Mouse (Mus musculus): ENCODE measurements around the gene Ror2. TPM values are rescaled to one million over a fixed set of nuclear protein-coding genes. Genes with fewer than 3 reads are reported as not detected.

Gene Ror2
- polyA plus RNA-seq, 1 experiment from 2014 or later, result 11.7 TPM

DNA sequence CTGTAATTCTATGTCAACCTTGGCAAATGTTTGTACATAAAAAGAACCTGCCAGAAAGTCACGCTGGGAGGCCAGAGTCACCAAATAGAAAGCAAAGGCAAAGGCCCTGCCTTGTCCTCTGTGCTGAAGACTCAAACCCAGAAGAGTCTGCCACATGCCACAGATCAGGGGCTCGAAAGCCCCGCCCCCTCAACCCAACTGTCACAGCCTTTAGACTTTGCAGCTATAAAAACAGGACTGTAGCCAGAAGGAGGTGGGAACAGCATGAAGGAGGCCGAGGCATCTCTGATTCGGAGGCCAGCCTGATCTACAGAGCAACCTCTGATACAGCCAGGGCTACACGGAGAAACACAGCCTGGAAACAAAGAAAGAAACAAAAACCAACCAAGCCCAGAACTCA, 37.8 kb downstream of the Ror2 start:
- no peaks in the 10 kb centered on the region for H3K36me3 ChIP-seq
- H3K27ac ChIP-seq (replicated peaks), result no peak overlapping the region
- H3K4me2 ChIP-seq (replicated peaks), result no peak overlapping the region
- no peak overlapping the region for H3K4me3 ChIP-seq
- WGBS, result 70% methylated on average over 6 of the region's 6 CpGs
- H3K27me3 ChIP-seq, result no peaks in the 10 kb centered on the region
- H3K9ac ChIP-seq (replicated peaks), result no peak overlapping the region
- H3K9me3 ChIP-seq, result no peaks in the 10 kb centered on the region
- no peak for ATAC-seq (ENCODE audit: low FRiP score, low read depth)
- peaks cover 8% of the 10 kb centered on the region; the same call in 1 of the 2 replicates for H3K4me1 ChIP-seq

DNA sequence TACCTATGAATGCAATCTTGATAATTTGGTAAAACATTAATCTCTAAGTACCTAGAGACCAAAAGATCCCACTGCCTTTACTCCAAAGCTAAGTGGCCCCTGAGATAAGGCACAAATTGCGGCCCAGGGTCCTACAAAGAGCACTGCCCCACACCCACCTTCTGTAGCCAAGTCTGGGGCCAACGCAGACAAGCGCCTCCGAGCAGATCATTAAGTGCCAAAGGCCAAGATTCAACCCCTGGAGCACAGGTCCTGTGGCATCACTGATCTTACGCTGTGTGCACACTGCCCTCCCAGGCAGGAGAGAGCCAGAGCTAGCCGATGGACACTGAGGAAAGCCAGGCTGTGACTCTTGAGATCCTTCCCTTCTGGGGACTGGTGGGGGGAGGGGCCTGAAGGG, 38.7 kb downstream of the Ror2 start:
- Histone ChIP-seq H3K27me3 (no peaks in the 10 kb centered on the region), H3K27ac (replicated peaks) (no peak overlapping the region), H3K36me3 (no peaks in the 10 kb centered on the region), H3K4me3 (no peak overlapping the region), H3K4me1 (peaks cover 8% of the 10 kb centered on the region; the same call in 1 of the 2 replicates), H3K9me3 (peaks cover 4% of the 10 kb centered on the region; the same call in 1 of the 2 replicates), H3K9ac (replicated peaks) (no peak overlapping the region), H3K4me2 (replicated peaks) (no peak overlapping the region)
- ATAC-seq (ENCODE audit: low FRiP score, low read depth), result no peak
- 77% methylated on average over 6 of the region's 6 CpGs for WGBS

DNA sequence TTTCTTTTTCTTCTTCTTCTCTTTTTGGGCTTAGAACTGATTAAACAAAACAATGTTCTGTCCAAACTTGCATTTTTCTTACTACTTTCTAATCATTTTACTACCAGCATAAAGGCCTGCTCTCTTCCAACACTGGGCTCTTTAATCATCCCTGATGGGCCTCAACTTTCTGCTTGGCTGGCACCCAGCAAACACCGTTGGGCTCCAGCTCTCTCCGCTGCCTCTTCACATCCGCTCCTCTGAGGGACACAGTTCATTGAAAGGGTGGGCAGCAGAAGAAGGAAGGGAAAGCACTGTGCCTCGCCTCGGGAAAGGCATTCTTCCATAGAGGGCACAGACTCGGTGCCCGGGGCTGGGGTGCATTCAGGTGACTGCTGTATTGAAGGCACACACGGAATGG, 41.8 kb downstream of the Ror2 start:
- no peak for ATAC-seq (ENCODE audit: low FRiP score, low read depth)
- no peak overlapping the region for H3K4me3 ChIP-seq
- H3K9me3 ChIP-seq, result peaks cover 9% of the 10 kb centered on the region
- H3K27ac ChIP-seq (replicated peaks), result no peak overlapping the region
- H3K36me3 ChIP-seq, result no peaks in the 10 kb centered on the region
- H3K9ac ChIP-seq (replicated peaks), result no peak overlapping the region
- 86% methylated on average over 8 of the region's 8 CpGs for WGBS
- no peaks in the 10 kb centered on the region for H3K27me3 ChIP-seq
- H3K4me2 ChIP-seq (replicated peaks), result no peak overlapping the region
- peaks cover 7% of the 10 kb centered on the region; the same call in 1 of the 2 replicates for H3K4me1 ChIP-seq

DNA sequence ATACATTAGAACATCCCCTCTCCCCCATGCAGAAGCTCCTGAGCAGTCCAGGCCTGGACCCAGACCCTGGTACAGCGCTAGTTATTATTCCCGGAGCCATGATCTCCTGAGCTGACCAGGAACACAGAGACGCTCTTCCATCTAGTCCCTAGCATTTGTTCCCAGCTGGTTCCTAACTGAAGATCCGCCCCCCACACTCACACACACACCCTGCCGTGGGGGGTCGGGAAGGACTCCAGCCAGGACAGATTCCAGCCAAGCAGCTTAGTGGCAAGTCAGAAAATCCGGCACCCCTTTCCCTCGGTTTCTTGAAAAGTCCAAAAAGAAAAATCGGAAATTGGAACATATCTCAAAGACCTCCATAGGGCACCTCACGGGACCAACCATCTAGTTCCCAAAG, 48.5 kb downstream of the Ror2 start:
- WGBS, result 59% methylated on average over 10 of the region's 10 CpGs
- Histone ChIP-seq H3K27me3 (peaks cover 46% of the 10 kb centered on the region), H3K36me3 (no peaks in the 10 kb centered on the region), H3K27ac (replicated peaks) (no peak overlapping the region), H3K9ac (replicated peaks) (no peak overlapping the region), H3K4me2 (replicated peaks) (no peak overlapping the region), H3K4me1 (peaks cover 43% of the 10 kb centered on the region), H3K9me3 (peaks cover 7% of the 10 kb centered on the region; the same call in 1 of the 2 replicates), H3K4me3 (no peak overlapping the region)
- no peak for ATAC-seq (ENCODE audit: low FRiP score, low read depth)

DNA sequence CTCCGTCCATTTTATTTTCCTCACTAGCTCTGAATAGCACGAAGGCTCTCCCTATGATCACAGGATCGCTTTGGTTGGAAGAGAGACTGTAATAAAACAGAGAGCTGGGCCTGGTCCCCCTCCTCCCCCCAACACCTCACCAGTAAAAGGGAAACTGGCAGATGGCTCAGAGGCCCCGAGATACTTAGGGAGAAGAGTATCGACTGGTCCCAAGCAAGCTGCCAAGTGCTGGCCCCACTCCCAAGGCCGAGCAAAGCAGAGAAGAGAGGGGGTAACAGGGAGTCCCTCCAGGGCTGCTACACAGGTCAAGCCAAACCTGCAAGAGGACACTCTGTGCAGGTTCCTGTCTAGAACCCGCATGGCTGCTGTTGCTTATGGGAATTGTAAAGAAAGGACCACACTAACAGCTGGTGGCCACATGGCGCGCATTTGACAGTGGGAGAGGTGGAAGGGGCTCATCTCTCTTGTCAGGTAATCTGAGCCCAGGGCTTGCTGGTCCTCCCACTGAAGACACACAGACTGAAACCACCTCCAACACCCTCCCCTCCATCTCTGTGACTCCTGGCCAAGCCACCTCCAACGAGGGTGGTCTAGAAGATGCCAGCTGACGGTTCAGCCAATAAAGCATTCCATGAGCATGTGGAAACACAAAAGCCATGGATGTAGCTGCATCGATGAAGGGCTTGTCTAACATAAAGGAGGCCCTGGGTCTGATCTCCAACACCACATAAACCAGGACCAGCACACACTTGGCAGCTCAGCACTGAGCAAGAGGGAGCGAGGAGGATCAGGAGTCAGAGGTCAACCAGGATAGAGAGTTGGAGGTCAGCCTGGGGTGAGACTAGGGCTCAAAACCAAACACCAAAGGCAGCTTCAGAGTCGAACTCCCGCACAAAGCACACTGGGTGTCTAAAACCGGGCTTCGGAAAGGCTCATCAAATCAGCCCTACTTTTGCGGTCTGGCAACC, 49.2 kb downstream of the Ror2 start:
- Histone ChIP-seq H3K9me3 (peaks cover 5% of the 10 kb centered on the region; the same call in 1 of the 2 replicates), H3K4me1 (peaks cover 44% of the 10 kb centered on the region), H3K9ac (replicated peaks) (no peak overlapping the region), H3K4me3 (no peak overlapping the region), H3K36me3 (no peaks in the 10 kb centered on the region), H3K27ac (replicated peaks) (no peak overlapping the region), H3K4me2 (replicated peaks) (no peak overlapping the region), H3K27me3 (peaks cover 53% of the 10 kb centered on the region)
- 0 out of 2 replicates have a peak, but pooled peaks have one; percentile 18 for ATAC-seq (ENCODE audit: low FRiP score, low read depth)
- 27% methylated on average over 18 of the region's 18 CpGs for WGBS

DNA sequence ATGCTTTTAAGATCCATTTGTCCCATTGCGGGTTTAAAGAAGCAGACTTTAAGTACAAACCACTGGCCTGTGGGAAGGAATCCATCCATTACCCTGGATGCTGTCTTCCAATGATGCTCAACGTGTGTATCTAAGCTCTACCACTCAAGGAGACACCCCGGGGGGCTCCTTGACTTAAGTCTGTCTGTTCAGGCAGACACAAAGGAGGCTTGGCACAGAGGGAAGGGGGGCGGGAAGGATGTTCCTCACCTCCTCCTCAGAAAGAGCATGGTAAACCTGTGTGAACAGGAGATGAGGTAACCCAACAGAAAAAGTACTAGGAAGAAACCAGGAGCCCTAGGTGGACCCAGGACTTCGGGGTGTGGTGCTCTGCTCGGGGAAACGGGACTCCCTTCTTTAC, 50.0 kb downstream of the Ror2 start:
- WGBS, result 11% methylated on average over 7 of the region's 7 CpGs
- Histone ChIP-seq H3K4me2 (replicated peaks) (no peak overlapping the region), H3K9ac (replicated peaks) (no peak overlapping the region), H3K4me3 (no peak overlapping the region), H3K27me3 (peaks cover 60% of the 10 kb centered on the region), H3K36me3 (no peaks in the 10 kb centered on the region), H3K9me3 (peaks cover under 1% of the 10 kb centered on the region; the same call in 1 of the 2 replicates), H3K4me1 (peaks cover 52% of the 10 kb centered on the region), H3K27ac (replicated peaks) (no peak overlapping the region)
- ATAC-seq (ENCODE audit: low FRiP score, low read depth), result no peak

DNA sequence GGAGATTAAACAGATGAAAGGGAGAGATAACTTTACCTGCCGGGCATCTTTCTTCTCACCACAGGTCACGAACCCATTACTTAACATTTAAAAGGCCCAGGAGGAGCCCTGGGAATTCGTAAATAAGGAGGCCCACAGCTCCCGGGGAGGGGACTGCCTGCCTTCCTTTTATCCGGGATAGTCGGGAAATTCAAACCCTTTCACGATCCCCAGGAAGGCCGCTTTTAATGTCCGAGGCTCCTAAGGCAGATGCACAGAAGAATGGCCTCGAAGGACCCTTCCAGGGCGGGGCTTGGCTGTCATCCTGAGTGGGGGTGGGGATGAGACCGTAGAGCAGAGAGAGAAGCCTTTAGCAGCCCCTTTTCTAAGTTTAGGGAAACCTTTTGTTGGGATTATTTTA, 51.1 kb downstream of the Ror2 start:
- no peak overlapping the region for H3K27ac ChIP-seq (replicated peaks)
- H3K4me3 ChIP-seq, result no peak overlapping the region
- H3K27me3 ChIP-seq, result peaks cover 62% of the 10 kb centered on the region
- no peaks in the 10 kb centered on the region for H3K36me3 ChIP-seq
- 0 out of 2 replicates have a peak overlapping the region, but pooled peaks have one; percentile 20 for H3K9ac ChIP-seq (replicated peaks)
- WGBS, result 3% methylated on average over 12 of the region's 12 CpGs
- H3K4me2 ChIP-seq (replicated peaks), result no peak overlapping the region; the same call in 1 of the 2 replicates
- ATAC-seq (ENCODE audit: low FRiP score, low read depth), result no peak
- H3K9me3 ChIP-seq, result no peaks in the 10 kb centered on the region
- H3K4me1 ChIP-seq, result peaks cover 54% of the 10 kb centered on the region

DNA sequence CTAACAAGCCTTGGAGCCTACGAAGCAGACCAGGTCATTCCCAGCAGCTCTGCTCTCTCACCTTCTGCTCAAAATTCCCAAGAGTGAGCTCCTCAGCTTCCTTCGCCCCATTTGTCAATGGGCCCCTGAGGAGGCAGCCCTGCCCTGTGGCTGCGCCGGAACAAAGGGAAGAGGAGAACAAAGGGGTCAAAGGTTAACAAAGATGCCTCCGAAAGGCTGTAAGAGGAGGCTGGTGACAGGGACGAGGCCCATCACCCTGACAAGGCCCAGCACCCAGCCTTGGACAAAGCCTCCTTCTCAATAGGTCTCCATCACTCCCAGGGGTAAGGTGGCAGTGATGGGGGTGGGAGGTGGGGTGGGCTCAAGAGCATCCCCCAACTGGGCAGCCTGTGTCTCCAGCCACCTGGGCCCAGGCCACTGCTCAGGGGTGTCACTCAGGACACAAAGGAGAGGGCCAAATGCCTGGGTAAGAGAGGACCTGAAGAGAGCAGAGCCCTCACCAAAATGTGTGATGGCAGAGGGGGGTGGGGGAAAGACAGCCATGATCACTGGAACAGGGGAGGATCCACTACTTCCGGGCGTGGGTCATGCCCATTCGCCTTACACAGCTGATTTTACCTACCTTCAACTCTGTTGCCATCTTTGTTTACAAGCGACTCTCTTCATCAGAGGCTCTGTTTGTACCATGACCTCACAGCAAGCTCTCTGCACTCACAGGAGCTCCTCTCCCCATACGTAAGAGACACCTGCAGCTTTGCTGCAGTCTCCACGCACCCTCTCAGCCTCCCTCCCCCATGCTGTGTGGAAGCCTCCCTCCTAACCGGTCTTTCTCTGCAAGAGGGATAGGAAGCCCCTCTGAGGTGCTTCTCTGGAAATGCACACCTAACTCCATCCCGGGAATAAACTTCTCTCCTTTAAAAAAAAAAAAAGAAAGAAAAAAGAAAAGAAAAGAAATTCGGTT, 51.8 kb downstream of the Ror2 start:
- Histone ChIP-seq H3K4me1 (peaks cover 54% of the 10 kb centered on the region), H3K36me3 (no peaks in the 10 kb centered on the region), H3K4me3 (no peak overlapping the region), H3K27me3 (peaks cover 62% of the 10 kb centered on the region), H3K9me3 (no peaks in the 10 kb centered on the region), H3K4me2 (replicated peaks) (no peak overlapping the region), H3K27ac (replicated peaks) (peak overlapping the region; percentile 22; the same call in 1 of the 2 replicates), H3K9ac (replicated peaks) (no peak overlapping the region)
- ATAC-seq (ENCODE audit: low FRiP score, low read depth), result no peak; the same call in 1 of the 2 replicates
- 12% methylated on average over 15 of the region's 15 CpGs for WGBS

DNA sequence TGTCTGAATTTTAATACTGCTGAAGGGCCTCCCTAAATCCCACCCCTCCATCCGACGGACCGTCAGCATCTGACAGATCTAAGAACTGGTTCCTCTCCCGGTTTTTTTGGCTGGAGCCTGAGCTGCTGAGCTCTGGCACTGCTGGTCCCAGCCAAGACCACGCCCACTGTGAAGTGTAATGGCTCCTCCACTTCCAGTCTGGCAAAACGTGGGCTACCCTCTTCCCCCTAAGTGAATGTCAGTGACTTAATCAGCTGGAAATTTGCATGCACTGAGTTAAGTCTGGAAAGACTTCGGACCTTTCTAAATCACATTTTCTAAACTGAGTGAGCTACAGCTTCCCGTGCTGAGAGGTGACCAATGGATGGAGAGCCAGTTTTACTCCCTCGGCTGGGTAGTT, 52.5 kb downstream of the Ror2 start:
- Histone ChIP-seq H3K9me3 (no peaks in the 10 kb centered on the region), H3K4me1 (peaks cover 54% of the 10 kb centered on the region), H3K9ac (replicated peaks) (no peak overlapping the region), H3K27me3 (peaks cover 62% of the 10 kb centered on the region), H3K36me3 (no peaks in the 10 kb centered on the region), H3K4me3 (no peak overlapping the region), H3K27ac (replicated peaks) (no peak overlapping the region), H3K4me2 (replicated peaks) (no peak overlapping the region)
- 6% methylated on average over 9 of the region's 9 CpGs for WGBS
- no peak for ATAC-seq (ENCODE audit: low FRiP score, low read depth)

DNA sequence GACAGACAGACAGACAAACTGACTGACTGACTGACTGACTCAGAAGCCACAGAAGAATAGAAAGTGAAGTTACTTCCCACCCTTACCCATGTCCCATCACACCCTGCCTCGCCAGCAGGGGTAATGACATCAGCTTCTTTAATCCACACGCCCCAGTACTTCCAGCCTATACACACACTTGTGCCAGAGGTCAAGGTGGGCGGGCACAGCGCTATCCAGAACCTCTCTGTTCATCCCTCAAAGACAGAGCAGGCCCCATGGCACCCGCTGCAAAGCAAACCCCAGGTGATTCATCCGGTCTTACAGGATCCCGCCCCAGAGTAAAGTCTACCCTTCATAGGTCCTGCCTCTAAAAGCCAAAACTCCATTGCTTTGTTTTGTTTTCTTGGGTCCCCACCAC, 53.5 kb downstream of the Ror2 start:
- H3K4me3 ChIP-seq, result no peak overlapping the region
- H3K27me3 ChIP-seq, result peaks cover 54% of the 10 kb centered on the region
- H3K27ac ChIP-seq (replicated peaks), result no peak overlapping the region
- H3K36me3 ChIP-seq, result no peaks in the 10 kb centered on the region
- H3K9ac ChIP-seq (replicated peaks), result no peak overlapping the region
- WGBS, result 17% methylated on average over 7 of the region's 7 CpGs
- H3K4me1 ChIP-seq, result peaks cover 54% of the 10 kb centered on the region
- no peak; the same call in 1 of the 2 replicates for ATAC-seq (ENCODE audit: low FRiP score, low read depth)
- no peaks in the 10 kb centered on the region for H3K9me3 ChIP-seq
- H3K4me2 ChIP-seq (replicated peaks), result no peak overlapping the region

DNA sequence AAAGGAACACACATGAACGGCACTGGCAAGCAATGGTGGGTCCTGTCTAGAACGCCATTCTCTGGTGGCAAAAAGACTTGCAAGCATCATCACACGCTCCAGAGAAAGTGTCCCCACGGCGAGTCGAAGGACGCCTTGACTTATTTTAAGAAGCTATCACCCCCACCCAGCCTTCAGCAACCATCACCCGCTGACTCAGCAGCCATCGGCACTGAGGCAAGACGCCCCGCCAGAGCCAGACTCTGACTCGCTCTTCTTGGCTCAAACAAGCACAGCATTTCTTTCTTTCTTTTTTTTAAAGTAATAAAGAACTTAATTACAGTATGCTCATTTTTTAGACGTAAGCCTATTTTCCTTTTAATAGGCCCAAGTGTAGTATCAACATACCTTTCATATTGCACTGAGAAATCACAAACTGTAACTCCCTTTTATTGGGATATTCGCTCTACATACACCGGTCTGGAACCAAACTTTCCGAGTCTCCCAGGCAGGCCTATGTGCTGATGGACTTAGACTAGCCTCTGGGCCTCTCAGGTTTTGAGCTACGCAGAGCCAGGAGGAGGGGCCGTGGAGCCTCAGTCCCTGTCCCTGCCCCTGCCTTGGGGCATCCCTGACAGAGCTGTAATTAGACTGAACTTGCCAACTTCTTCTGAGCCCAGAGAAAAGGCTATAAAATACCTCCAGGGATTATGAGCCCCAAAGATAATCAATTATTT, 55.3 kb downstream of the Ror2 start:
- ATAC-seq (ENCODE audit: low FRiP score, low read depth), result no peak
- H3K36me3 ChIP-seq, result no peaks in the 10 kb centered on the region
- 72% methylated on average over 18 of the region's 18 CpGs for WGBS
- peaks cover 3% of the 10 kb centered on the region; the same call in 1 of the 2 replicates for H3K9me3 ChIP-seq
- H3K4me1 ChIP-seq, result peaks cover 42% of the 10 kb centered on the region
- peaks cover 36% of the 10 kb centered on the region for H3K27me3 ChIP-seq
- no peak overlapping the region for H3K9ac ChIP-seq (replicated peaks)
- H3K27ac ChIP-seq (replicated peaks), result no peak overlapping the region
- no peak overlapping the region for H3K4me3 ChIP-seq
- no peak overlapping the region for H3K4me2 ChIP-seq (replicated peaks)

Measured in midbrain, embryonic 12.5 days (tissue).